Mouse (Mus musculus): ENCODE results near the gene Btbd10. TPM values are rescaled to one million over a fixed set of nuclear protein-coding genes. Genes with fewer than 3 reads are reported as not detected.
A peak's percentile ranks its signal among the peaks of the same experiment; 100 is the strongest.

The Btbd10 gene
- 30.0 and 35.3 TPM in 2 replicates for polyA plus RNA-seq (2015; fragmentation: Nextera tagmentation; extraction: Ambion mirVana)

- H3K36me3 ChIP-seq: no peaks in the 10 kb centered on the region
- H3K4me1 ChIP-seq: peaks cover 10% of the 10 kb centered on the region
- peak; percentile 98 for ATAC-seq (ENCODE audit: insufficient number of reproducible peaks, insufficient read depth, low FRiP score, low TSS enrichment, low read depth)
- peak within 1 kb of the TSS; percentile 92 for H3K9ac ChIP-seq
- under 1% methylated on average over 58 of the region's 64 CpGs for WGBS
- H3K9me3 ChIP-seq: no peaks in the 10 kb centered on the region
- 0 out of 2 replicates have a peak, but pooled peaks cover 3% of the 10 kb centered on the region for H3K27me3 ChIP-seq
- H3K4me3 ChIP-seq: peak within 1 kb of the TSS; percentile 91
- H3K4me2 ChIP-seq: peak within 1 kb of the TSS; percentile 87
- peak within 1 kb of the TSS; percentile 89 for H3K27ac ChIP-seq
These were observed at the start of gene Btbd10 for GRCm38 (mm10) chr7:113368746-113369619. Gene Btbd10, minus strand, starts transcription at chr7:113369392.

GRCm38 (mm10) chr7:113416536-113416935 is 47.3 kb upstream of the Btbd10 start:
- 88% methylated on average over 1 of the region's 1 CpGs for WGBS

GRCm38 (mm10) chr7:113415256-113415655 is 46.1 kb upstream of the Btbd10 start:
- ATAC-seq (ENCODE audit: insufficient number of reproducible peaks, insufficient read depth, low FRiP score, low TSS enrichment, low read depth): no peak
- Histone ChIP-seq H3K27me3 (no peaks in the 10 kb centered on the region), H3K9me3 (no peaks in the 10 kb centered on the region), H3K4me1 (no peaks in the 10 kb centered on the region; the same call in 1 of the 2 replicates), H3K4me3 (no peak overlapping the region), H3K9ac (no peak overlapping the region), H3K36me3 (no peaks in the 10 kb centered on the region), H3K4me2 (no peak overlapping the region), H3K27ac (no peak overlapping the region)
- 86% methylated on average over 3 of the region's 3 CpGs for WGBS

More at GRCm38 (mm10) chr7:113416536-113416935, 47.3 kb upstream of the Btbd10 start:
- Histone ChIP-seq H3K36me3 (no peaks in the 10 kb centered on the region), H3K4me3 (no peak overlapping the region), H3K4me2 (no peak overlapping the region), H3K27me3 (no peaks in the 10 kb centered on the region), H3K27ac (no peak overlapping the region), H3K9me3 (no peaks in the 10 kb centered on the region), H3K9ac (no peak overlapping the region), H3K4me1 (no peaks in the 10 kb centered on the region; the same call in 1 of the 2 replicates)
- no peak for ATAC-seq (ENCODE audit: insufficient number of reproducible peaks, insufficient read depth, low FRiP score, low TSS enrichment, low read depth)

GRCm38 (mm10) chr7:113408712-113409111 is 39.5 kb upstream of the Btbd10 start:
- 55% methylated on average over 5 of the region's 5 CpGs for WGBS

GRCm38 (mm10) chr7:113398083-113398482 is 28.9 kb upstream of the Btbd10 start:
- Histone ChIP-seq H3K4me1 (no peaks in the 10 kb centered on the region), H3K9ac (no peak overlapping the region), H3K9me3 (no peaks in the 10 kb centered on the region), H3K4me3 (no peak overlapping the region), H3K4me2 (no peak overlapping the region), H3K27ac (no peak overlapping the region), H3K27me3 (no peaks in the 10 kb centered on the region), H3K36me3 (no peaks in the 10 kb centered on the region)
- ATAC-seq (ENCODE audit: insufficient number of reproducible peaks, insufficient read depth, low FRiP score, low TSS enrichment, low read depth): no peak

More at GRCm38 (mm10) chr7:113408712-113409111, 39.5 kb upstream of the Btbd10 start:
- ATAC-seq (ENCODE audit: insufficient number of reproducible peaks, insufficient read depth, low FRiP score, low TSS enrichment, low read depth): no peak
- Histone ChIP-seq H3K27me3 (no peaks in the 10 kb centered on the region), H3K4me1 (no peaks in the 10 kb centered on the region), H3K4me2 (no peak overlapping the region), H3K9ac (no peak overlapping the region), H3K36me3 (no peaks in the 10 kb centered on the region), H3K9me3 (no peaks in the 10 kb centered on the region), H3K4me3 (no peak overlapping the region), H3K27ac (no peak overlapping the region)

GRCm38 (mm10) chr7:113396661-113397060 is 27.5 kb upstream of the Btbd10 start:
- no peaks in the 10 kb centered on the region for H3K4me1 ChIP-seq
- ATAC-seq (ENCODE audit: insufficient number of reproducible peaks, insufficient read depth, low FRiP score, low TSS enrichment, low read depth): no peak
- WGBS: 91% methylated on average over 4 of the region's 4 CpGs

GRCm38 (mm10) chr7:113391619-113392018 is 22.4 kb upstream of the Btbd10 start:
- Histone ChIP-seq H3K36me3 (no peaks in the 10 kb centered on the region), H3K9ac (no peak overlapping the region), H3K27ac (no peak overlapping the region), H3K9me3 (no peaks in the 10 kb centered on the region), H3K4me3 (no peak overlapping the region), H3K4me1 (no peaks in the 10 kb centered on the region), H3K4me2 (no peak overlapping the region), H3K27me3 (no peaks in the 10 kb centered on the region)
- 83% methylated on average over 2 of the region's 2 CpGs for WGBS
- ATAC-seq (ENCODE audit: insufficient number of reproducible peaks, insufficient read depth, low FRiP score, low TSS enrichment, low read depth): no peak

More at GRCm38 (mm10) chr7:113396661-113397060, 27.5 kb upstream of the Btbd10 start:
- Histone ChIP-seq H3K4me2 (no peak overlapping the region), H3K9me3 (no peaks in the 10 kb centered on the region), H3K4me3 (no peak overlapping the region), H3K27ac (no peak overlapping the region), H3K27me3 (no peaks in the 10 kb centered on the region), H3K36me3 (no peaks in the 10 kb centered on the region), H3K9ac (no peak overlapping the region)

- no peak for ATAC-seq (ENCODE audit: insufficient number of reproducible peaks, insufficient read depth, low FRiP score, low TSS enrichment, low read depth)
- H3K4me2 ChIP-seq: no peak within 1 kb of the TSS
- no peaks in the 10 kb centered on the region for H3K27me3 ChIP-seq
- H3K9me3 ChIP-seq: no peaks in the 10 kb centered on the region
- WGBS: 83% methylated on average over 2 of the region's 2 CpGs
- H3K4me1 ChIP-seq: no peaks in the 10 kb centered on the region
- no peak within 1 kb of the TSS for H3K27ac ChIP-seq
- no peak within 1 kb of the TSS for H3K4me3 ChIP-seq
- no peaks in the 10 kb centered on the region for H3K36me3 ChIP-seq
- H3K9ac ChIP-seq: no peak within 1 kb of the TSS
These were observed 19.3 kb upstream of the Btbd10 start, which contains the start of gene Pth for GRCm38 (mm10) chr7:113388470-113388869. Gene Pth, minus strand, starts transcription at chr7:113388570.

- Histone ChIP-seq H3K27ac (no peak overlapping the region), H3K36me3 (no peaks in the 10 kb centered on the region), H3K4me2 (0 out of 2 replicates have a peak overlapping the region, but pooled peaks have one; percentile 7), H3K4me1 (peaks cover 3% of the 10 kb centered on the region; the same call in 1 of the 2 replicates), H3K9ac (no peak overlapping the region), H3K4me3 (no peak overlapping the region), H3K9me3 (no peaks in the 10 kb centered on the region), H3K27me3 (no peaks in the 10 kb centered on the region)
- WGBS: 27% methylated on average over 7 of the region's 7 CpGs
- no peak for ATAC-seq (ENCODE audit: insufficient number of reproducible peaks, insufficient read depth, low FRiP score, low TSS enrichment, low read depth)
These were observed 8.9 kb upstream of the Btbd10 start for GRCm38 (mm10) chr7:113377875-113378658.

- Histone ChIP-seq H3K4me1 (peaks cover 13% of the 10 kb centered on the region), H3K27ac (no peak overlapping the region), H3K4me3 (no peak overlapping the region), H3K9ac (no peak overlapping the region), H3K36me3 (no peaks in the 10 kb centered on the region), H3K27me3 (0 out of 2 replicates have a peak, but pooled peaks cover 3% of the 10 kb centered on the region), H3K4me2 (no peak overlapping the region), H3K9me3 (no peaks in the 10 kb centered on the region)
- 88% methylated on average over 1 of the region's 1 CpGs for WGBS
- no peak for ATAC-seq (ENCODE audit: insufficient number of reproducible peaks, insufficient read depth, low FRiP score, low TSS enrichment, low read depth)
These were observed 3.5 kb upstream of the Btbd10 start for GRCm38 (mm10) chr7:113372682-113373081.

GRCm38 (mm10) chr7:113369620-113370340 is 588 bp upstream of the Btbd10 start:
- under 1% methylated on average over 44 of the region's 44 CpGs for WGBS
- Histone ChIP-seq H3K4me1 (peaks cover 10% of the 10 kb centered on the region), H3K27me3 (0 out of 2 replicates have a peak, but pooled peaks cover 3% of the 10 kb centered on the region), H3K4me3 (peak overlapping the region; percentile 91), H3K9ac (peak overlapping the region; percentile 92), H3K4me2 (peak overlapping the region; percentile 87), H3K27ac (peak overlapping the region; percentile 89), H3K36me3 (no peaks in the 10 kb centered on the region), H3K9me3 (no peaks in the 10 kb centered on the region)
- peak; percentile 71 for ATAC-seq (ENCODE audit: insufficient number of reproducible peaks, insufficient read depth, low FRiP score, low TSS enrichment, low read depth)

All from embryonic facial prominence, embryonic 13.5 days (tissue).